Mouse (Mus musculus) E14TG2a.4 (cell line): ENCODE data around the gene Dmkn.

Experiments
- CTCF ChIP-seq: conservative IDR thresholded peaks from 2 replicates; pipeline ENCODE4 v1.5.1; 2014; ENCODE audit warnings: low read length
- NANOG ChIP-seq: IDR thresholded peaks from 2 replicates; pipeline ENCODE4 v1.6.1; 2014; ENCODE audit warnings: borderline replicate concordance, low read length, mixed read lengths
- POU5F1 ChIP-seq: IDR thresholded peaks from 2 replicates; pipeline ENCODE4 v1.6.1; 2014; ENCODE audit warnings: low read length, borderline replicate concordance

DNA sequence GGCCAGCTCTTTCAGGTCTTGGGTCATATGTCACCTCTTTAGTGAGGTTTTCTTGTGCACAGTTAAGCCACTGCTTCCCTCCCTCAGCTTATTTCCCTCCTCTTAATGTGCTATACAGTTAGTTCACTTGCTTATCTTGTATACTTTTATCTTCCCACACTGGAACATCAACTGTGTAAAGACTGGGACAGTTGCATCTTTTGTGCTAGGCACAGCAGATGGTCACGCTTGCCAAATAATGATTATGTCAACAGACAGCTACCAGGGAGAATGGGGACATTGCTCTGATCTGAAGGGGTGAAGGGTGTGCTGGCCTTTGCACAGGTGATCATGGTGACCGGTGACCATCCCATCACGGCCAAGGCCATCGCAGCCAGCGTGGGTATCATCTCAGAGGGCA lies 43.9 kb upstream of the Dmkn start:
- no peak for TF ChIP-seq CTCF
- no peak for TF ChIP-seq POU5F1
- no peak for TF ChIP-seq NANOG
